Mouse (Mus musculus): ENCODE results near the gene Gucy1a1. TPM values are rescaled to one million over a fixed set of nuclear protein-coding genes. Genes with fewer than 3 reads are reported as not detected.
A peak's percentile ranks its signal among the peaks of the same experiment; 100 is the strongest.

The Gucy1a1 gene
- polyA plus RNA-seq, 1 experiment, result 45.0 TPM

GRCm38 (mm10) chr3:82144725-82145125 lies 864 bp downstream of the Gucy1a1 start:
- Histone ChIP-seq H3K27ac (ENCODE audit: insufficient read depth, low read length) (peak overlapping the region; percentile 68), H3K4me1 (ENCODE audit: control insufficient read depth, insufficient read depth, low read length) (no peaks in the 10 kb centered on the region), H3K4me3 (ENCODE audit: insufficient read depth, low read length) (peak overlapping the region; percentile 82)
- TF ChIP-seq POLR2A (IDR thresholded peaks at IDR 0.05; ENCODE audit: extremely low read depth, insufficient read depth, low read length) (no peak), CTCF (IDR thresholded peaks at IDR 0.05; ENCODE audit: extremely low read depth, insufficient read depth, low read length) (no peak)

GRCm38 (mm10) chr3:82140781-82141180 lies 4.8 kb downstream of the Gucy1a1 start:
- TF ChIP-seq POLR2A (IDR thresholded peaks at IDR 0.05; ENCODE audit: extremely low read depth, insufficient read depth, low read length) (no peak), CTCF (IDR thresholded peaks at IDR 0.05; ENCODE audit: extremely low read depth, insufficient read depth, low read length) (no peak)
- no peaks in the 10 kb centered on the region; the same call in 1 of the 2 replicates for H3K4me1 ChIP-seq (ENCODE audit: control insufficient read depth, insufficient read depth, low read length)

GRCm38 (mm10) chr3:82138002-82138667 lies 7.5 kb downstream of the Gucy1a1 start:
- no peak overlapping the region for H3K27ac ChIP-seq (ENCODE audit: insufficient read depth, low read length)
- H3K4me1 ChIP-seq (ENCODE audit: control insufficient read depth, insufficient read depth, low read length), result no peaks in the 10 kb centered on the region; the same call in 1 of the 2 replicates
- H3K4me3 ChIP-seq (ENCODE audit: insufficient read depth, low read length), result no peak overlapping the region
- TF ChIP-seq POLR2A (IDR thresholded peaks at IDR 0.05; ENCODE audit: extremely low read depth, insufficient read depth, low read length) (no peak), CTCF (IDR thresholded peaks at IDR 0.05; ENCODE audit: extremely low read depth, insufficient read depth, low read length) (no peak)

More at GRCm38 (mm10) chr3:82140781-82141180, 4.8 kb downstream of the Gucy1a1 start:
- no peak overlapping the region for H3K27ac ChIP-seq (ENCODE audit: insufficient read depth, low read length)
- no peak overlapping the region for H3K4me3 ChIP-seq (ENCODE audit: insufficient read depth, low read length)

GRCm38 (mm10) chr3:82135483-82135882 lies 10.1 kb downstream of the Gucy1a1 start:
- Histone ChIP-seq H3K4me1 (ENCODE audit: control insufficient read depth, insufficient read depth, low read length) (no peaks in the 10 kb centered on the region; the same call in 1 of the 2 replicates), H3K4me3 (ENCODE audit: insufficient read depth, low read length) (no peak overlapping the region), H3K27ac (ENCODE audit: insufficient read depth, low read length) (no peak overlapping the region)
- TF ChIP-seq POLR2A (IDR thresholded peaks at IDR 0.05; ENCODE audit: extremely low read depth, insufficient read depth, low read length), result no peak
- no peak for TF ChIP-seq CTCF (IDR thresholded peaks at IDR 0.05; ENCODE audit: extremely low read depth, insufficient read depth, low read length)

- Histone ChIP-seq H3K4me1 (ENCODE audit: control insufficient read depth, insufficient read depth, low read length) (no peaks in the 10 kb centered on the region), H3K27ac (ENCODE audit: insufficient read depth, low read length) (no peak overlapping the region), H3K4me3 (ENCODE audit: insufficient read depth, low read length) (no peak overlapping the region)
- no peak for TF ChIP-seq POLR2A (IDR thresholded peaks at IDR 0.05; ENCODE audit: extremely low read depth, insufficient read depth, low read length)
- TF ChIP-seq CTCF (IDR thresholded peaks at IDR 0.05; ENCODE audit: extremely low read depth, insufficient read depth, low read length), result no peak
These were observed 16.3 kb downstream of the Gucy1a1 start for GRCm38 (mm10) chr3:82129258-82129657.

GRCm38 (mm10) chr3:82124567-82124966 lies 21.0 kb downstream of the Gucy1a1 start:
- Histone ChIP-seq H3K4me1 (ENCODE audit: control insufficient read depth, insufficient read depth, low read length) (no peaks in the 10 kb centered on the region), H3K27ac (ENCODE audit: insufficient read depth, low read length) (no peak overlapping the region), H3K4me3 (ENCODE audit: insufficient read depth, low read length) (no peak overlapping the region)
- TF ChIP-seq CTCF (IDR thresholded peaks at IDR 0.05; ENCODE audit: extremely low read depth, insufficient read depth, low read length), result no peak
- TF ChIP-seq POLR2A (IDR thresholded peaks at IDR 0.05; ENCODE audit: extremely low read depth, insufficient read depth, low read length), result no peak

- no peak overlapping the region for H3K4me3 ChIP-seq (ENCODE audit: insufficient read depth, low read length)
- no peak for TF ChIP-seq POLR2A (IDR thresholded peaks at IDR 0.05; ENCODE audit: extremely low read depth, insufficient read depth, low read length)
- no peak for TF ChIP-seq CTCF (IDR thresholded peaks at IDR 0.05; ENCODE audit: extremely low read depth, insufficient read depth, low read length)
- no peak overlapping the region for H3K27ac ChIP-seq (ENCODE audit: insufficient read depth, low read length)
- H3K4me1 ChIP-seq (ENCODE audit: control insufficient read depth, insufficient read depth, low read length), result no peaks in the 10 kb centered on the region
These were observed 26.7 kb downstream of the Gucy1a1 start for GRCm38 (mm10) chr3:82118916-82119315.

- no peak overlapping the region for H3K4me3 ChIP-seq (ENCODE audit: insufficient read depth, low read length)
- H3K27ac ChIP-seq (ENCODE audit: insufficient read depth, low read length), result no peak overlapping the region
- TF ChIP-seq POLR2A (IDR thresholded peaks at IDR 0.05; ENCODE audit: extremely low read depth, insufficient read depth, low read length) (no peak), CTCF (IDR thresholded peaks at IDR 0.05; ENCODE audit: extremely low read depth, insufficient read depth, low read length) (no peak)
- peaks cover 2% of the 10 kb centered on the region; the same call in 1 of the 2 replicates for H3K4me1 ChIP-seq (ENCODE audit: control insufficient read depth, insufficient read depth, low read length)
These were observed 33.1 kb downstream of the Gucy1a1 start for GRCm38 (mm10) chr3:82112439-82112838.

GRCm38 (mm10) chr3:82111986-82112385 lies 33.6 kb downstream of the Gucy1a1 start:
- Histone ChIP-seq H3K27ac (ENCODE audit: insufficient read depth, low read length) (0 out of 2 replicates have a peak overlapping the region, but pooled peaks have one; percentile 40), H3K4me3 (ENCODE audit: insufficient read depth, low read length) (no peak overlapping the region), H3K4me1 (ENCODE audit: control insufficient read depth, insufficient read depth, low read length) (peaks cover 2% of the 10 kb centered on the region; the same call in 1 of the 2 replicates)
- TF ChIP-seq CTCF (IDR thresholded peaks at IDR 0.05; ENCODE audit: extremely low read depth, insufficient read depth, low read length) (no peak), POLR2A (IDR thresholded peaks at IDR 0.05; ENCODE audit: extremely low read depth, insufficient read depth, low read length) (no peak)

GRCm38 (mm10) chr3:82108951-82109350 lies 36.6 kb downstream of the Gucy1a1 start:
- no peak overlapping the region for H3K4me3 ChIP-seq (ENCODE audit: insufficient read depth, low read length)
- TF ChIP-seq CTCF (IDR thresholded peaks at IDR 0.05; ENCODE audit: extremely low read depth, insufficient read depth, low read length) (no peak), POLR2A (IDR thresholded peaks at IDR 0.05; ENCODE audit: extremely low read depth, insufficient read depth, low read length) (no peak)
- H3K27ac ChIP-seq (ENCODE audit: insufficient read depth, low read length), result no peak overlapping the region
- H3K4me1 ChIP-seq (ENCODE audit: control insufficient read depth, insufficient read depth, low read length), result peaks cover 2% of the 10 kb centered on the region; the same call in 1 of the 2 replicates

Measured in cortical plate, adult 2 months (tissue).